Mouse (Mus musculus): Measurements from ENCODE around the gene Hyls1.

The Hyls1 gene

DNA sequence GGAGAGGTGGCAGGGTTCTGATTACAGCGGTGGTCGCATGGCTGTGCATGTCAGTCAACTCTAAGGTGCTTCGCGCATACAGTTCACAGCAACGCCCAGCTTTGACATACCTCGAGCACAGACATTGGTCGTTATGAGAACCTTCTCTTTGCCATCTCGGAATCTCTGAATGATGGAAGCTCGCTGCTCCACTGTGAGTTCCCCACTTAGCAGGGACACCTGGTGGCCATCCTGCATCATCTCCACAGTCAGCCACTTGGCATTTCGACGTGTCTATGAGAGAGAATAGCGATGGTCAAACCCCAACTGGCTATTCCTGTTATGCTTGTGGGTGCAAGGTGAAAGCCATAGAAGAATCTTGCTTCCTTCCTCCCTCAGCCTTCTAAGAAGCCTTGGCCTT is 24.5 kb downstream of the Hyls1 start:
- in situ Hi-C loops (cut with MboI, MseI): no loop called here

DNA sequence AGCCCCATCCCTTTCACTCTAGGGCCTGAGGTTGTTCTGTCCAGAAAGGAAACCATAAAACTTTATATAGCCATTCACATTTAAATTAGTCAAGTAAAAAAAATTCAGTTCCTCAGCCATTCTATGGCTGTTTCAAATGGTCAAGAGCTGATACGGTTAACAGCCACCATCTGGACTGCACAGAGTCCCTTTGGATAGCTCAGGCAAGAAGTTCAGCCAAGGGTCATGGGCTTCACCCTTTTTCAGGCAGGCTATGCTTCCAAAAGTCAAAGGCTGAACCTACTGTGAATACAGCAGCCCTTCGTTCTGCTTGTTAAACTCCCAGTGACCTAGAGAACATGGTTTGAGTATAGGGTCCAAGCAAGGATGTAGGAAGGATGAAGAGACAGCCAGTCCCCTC is 25.5 kb downstream of the Hyls1 start:
- in situ Hi-C loops (cut with MboI, MseI): no loop called here

GRCm38 (mm10) chr9:35543099-35543860 is 26.9 kb downstream of the Hyls1 start:
- in situ Hi-C loops (cut with MboI, MseI): no loop called here

DNA sequence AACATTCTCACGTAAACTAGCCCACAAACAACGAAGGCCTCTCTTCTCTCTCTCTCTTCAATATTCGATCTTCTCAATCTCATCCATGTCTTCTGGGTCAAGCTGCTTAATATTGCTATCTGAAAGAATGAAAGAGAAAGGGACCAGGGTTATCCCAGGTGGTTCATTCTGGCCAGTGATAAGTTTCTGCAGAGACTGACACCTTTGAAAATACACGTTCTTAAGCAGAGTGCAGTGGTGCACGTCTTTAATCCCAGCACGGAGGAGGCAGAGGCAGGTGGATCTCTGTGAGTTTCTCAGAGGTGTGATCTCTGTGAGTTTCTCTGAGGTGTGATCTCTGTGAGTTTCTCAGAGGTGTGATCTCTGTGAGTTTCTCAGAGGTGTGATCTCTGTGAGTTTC is 28.3 kb downstream of the Hyls1 start:
- in situ Hi-C loops (cut with MboI, MseI): no loop called here

DNA sequence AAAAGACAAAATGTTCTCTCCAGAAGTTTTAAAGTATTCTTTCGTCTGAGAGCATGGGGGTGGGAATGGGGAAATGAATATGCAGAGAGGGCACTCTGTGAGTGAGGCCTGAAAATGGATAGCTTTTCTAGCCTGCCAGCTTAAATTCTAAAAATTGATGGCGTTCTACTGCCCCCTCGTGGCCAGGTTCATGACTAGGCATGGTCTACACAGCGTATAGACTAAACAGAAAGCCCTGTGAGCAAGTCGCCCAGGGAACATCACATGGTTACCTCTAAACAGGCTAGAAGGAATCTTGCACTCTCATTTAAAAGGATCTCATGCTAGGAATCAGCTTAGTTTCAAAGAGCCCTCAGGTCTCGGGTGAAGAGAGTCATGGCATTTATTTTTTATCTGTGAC is 28.7 kb downstream of the Hyls1 start:
- in situ Hi-C loops (cut with MboI, MseI): no loop called here

DNA sequence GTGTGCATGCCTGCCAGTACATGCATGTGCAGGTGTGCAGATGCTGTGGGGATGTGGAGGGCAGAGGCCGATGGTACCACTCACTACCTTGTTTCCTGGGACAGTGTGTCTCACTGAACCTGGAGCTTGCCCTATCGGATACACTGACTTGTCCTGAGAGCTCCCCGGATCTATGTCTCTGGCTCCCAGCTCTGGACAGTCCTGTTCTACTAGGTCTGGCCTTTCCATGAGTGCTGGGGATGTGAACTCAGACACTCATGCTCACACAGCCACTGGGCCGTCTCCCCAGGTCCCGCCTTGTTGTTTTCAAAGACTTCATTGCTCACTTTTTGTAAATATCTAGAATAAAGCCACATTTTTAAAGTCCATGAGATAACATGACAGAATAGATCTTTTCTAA is 29.2 kb downstream of the Hyls1 start:
- in situ Hi-C loops (cut with MboI, MseI): no loop called here

DNA sequence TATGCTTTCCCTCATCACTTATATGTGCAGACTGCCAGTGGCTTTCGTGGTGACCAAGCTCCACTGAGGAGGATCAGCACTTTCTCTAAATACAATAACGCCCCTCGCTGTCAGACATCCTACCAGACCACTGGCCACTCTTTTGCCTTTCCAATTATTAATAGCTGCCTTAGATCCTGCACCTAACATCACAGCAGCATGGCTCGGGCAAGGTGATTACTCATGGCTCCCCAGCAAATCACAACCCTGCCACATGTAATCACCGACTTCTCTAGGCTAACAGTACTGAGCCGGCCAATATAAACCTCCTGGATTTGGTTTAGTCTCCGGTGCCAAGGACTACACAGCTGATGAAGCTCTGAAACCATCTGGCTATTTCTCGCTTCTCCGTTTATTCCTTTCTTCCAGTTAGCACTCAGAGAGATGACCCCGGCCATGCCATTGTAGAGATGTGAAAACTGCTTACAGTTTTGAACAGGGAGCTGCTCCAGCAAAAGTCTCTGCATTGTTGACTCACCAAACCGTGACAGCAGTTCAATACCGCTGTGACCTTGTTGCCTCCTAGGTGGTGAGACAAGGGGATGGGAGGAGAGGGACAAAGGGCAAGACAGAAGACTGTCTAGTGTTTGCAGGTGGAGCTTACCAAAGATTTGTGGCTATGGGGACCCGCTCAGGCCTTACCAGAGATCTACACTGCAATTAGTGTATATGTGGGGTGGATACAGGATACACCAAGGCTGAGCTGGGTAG is 31.0 kb downstream of the Hyls1 start:
- in situ Hi-C loops (cut with MboI, MseI): no loop called here

- in situ Hi-C loops (cut with MboI, MseI): no loop called here
Observed at GRCm38 (mm10) chr9:35535876-35536275, 34.3 kb downstream of the Hyls1 start.

DNA sequence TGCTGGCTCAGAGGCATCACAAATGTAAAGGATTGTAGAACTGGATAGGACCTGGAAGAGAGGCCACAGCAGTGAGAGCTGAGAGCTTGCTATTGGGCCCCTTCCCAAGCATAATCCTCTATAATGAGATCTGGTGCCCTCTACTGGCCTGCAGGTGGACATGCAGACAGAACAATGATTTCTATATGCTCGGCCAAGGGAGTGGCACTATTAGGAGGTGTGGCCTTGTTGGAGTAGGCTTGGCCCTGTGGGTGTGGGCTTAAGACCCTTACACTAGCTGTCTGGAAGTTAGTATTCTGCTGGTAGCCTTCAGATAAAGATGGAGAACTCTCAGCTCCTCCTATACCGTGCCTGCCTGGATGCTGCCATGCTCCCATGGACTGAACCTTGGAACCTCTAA is 35.1 kb downstream of the Hyls1 start:
- in situ Hi-C loops (cut with MboI, MseI): no loop called here

DNA sequence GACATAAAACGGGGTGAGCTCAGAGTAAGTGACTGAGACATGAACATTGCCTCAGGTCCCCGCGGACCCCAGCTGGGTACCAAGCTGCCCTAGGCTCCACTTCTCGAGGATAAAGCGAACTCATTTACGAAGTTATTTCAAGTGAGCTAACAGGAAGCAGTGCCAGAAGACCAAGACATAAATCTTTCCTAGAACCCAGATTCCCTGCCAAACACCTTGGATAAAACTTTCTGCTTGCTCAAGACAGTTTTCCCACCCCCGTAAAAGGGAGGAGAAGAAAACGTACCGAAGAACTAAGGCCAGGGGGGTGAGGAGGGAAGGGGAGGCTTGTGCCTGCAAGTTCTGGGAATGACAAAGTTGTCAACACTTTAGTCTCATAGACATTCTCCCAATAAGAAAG is 36.9 kb downstream of the Hyls1 start:
- in situ Hi-C loops (cut with MboI, MseI): loop anchor here (5.0 kb wide), 1 partner anchor 251 kb away; no protein-coding TSS in a partner anchor

DNA sequence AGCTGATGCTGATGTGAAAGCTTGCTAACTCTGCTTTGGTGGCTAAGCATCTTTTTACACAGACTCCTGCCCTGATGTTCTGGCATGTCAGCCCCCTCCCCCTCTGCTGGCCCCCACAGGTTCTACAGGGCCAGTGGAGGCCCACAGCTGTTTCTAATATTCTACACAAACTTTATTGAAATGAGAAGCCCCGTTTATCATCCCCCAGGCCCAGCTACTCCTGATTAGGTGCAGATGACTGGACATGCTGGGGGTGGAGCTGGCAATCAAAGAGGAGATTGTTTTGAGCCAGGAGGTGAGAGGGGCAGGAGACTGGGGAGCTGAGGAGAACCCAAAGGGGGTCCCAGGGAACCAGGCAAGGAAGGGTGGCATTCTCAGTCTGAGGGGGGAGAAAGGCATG is 40.4 kb downstream of the Hyls1 start:
- in situ Hi-C loops (cut with MboI, MseI): loop anchor here (5.0 kb wide), 1 partner anchor 247 kb away; no protein-coding TSS in a partner anchor

- in situ Hi-C loops (cut with MboI, MseI): no loop called here
Observed at GRCm38 (mm10) chr9:35529141-35529540, 41.1 kb downstream of the Hyls1 start.

GRCm38 (mm10) chr9:35523941-35524411 is 46.2 kb downstream of the Hyls1 start:
- in situ Hi-C loops (cut with MboI, MseI): no loop called here

DNA sequence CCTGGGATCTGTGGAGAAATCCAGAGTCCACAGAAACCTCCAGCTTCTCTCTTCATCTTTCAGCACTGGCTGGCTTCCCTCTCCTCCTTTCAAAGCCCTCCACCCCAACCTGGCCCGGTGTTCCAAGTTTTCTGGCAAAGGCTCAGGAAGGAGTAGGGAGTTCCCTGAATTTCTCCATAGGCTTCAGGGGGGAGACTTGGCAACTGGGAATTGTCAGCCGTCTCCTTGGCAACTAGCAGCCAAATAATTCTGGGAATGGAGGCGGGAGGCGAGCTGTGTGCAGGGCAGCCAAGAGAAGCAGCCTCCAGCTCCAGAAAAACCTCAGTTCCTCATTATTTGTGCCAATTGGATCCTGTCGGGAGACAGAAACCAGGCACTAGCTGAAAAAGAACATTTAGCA is 46.7 kb downstream of the Hyls1 start:
- in situ Hi-C loops (cut with MboI, MseI): no loop called here

- in situ Hi-C loops (cut with MboI, MseI): no loop called here
Observed at GRCm38 (mm10) chr9:35522821-35523515, 47.2 kb downstream of the Hyls1 start.

DNA sequence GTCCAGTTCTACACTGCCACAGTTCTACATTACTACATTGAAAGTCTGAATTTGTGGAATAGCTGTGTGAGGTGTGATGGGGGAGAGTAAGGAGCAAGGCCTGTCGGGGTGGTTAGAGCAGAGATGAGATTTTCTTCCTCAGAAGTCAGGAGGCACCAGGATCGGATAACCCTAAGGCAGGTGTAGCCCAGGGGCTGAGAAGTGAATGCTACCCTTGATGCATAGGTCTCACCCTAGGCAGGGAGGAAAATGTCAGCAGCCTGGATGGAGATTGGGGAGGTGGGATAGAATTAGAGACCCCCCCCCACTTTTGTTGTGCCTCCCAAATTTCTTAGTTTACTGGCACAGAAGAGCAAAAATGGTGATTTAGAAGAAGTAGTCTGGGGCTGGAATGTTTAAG is 48.0 kb downstream of the Hyls1 start:
- in situ Hi-C loops (cut with MboI, MseI): no loop called here

GRCm38 (mm10) chr9:35520631-35521348 is 49.4 kb downstream of the Hyls1 start:
- in situ Hi-C loops (cut with MboI, MseI): no loop called here

GRCm38 (mm10) chr9:35518169-35518568 is 52.0 kb downstream of the Hyls1 start, which contains the start of gene Gm1113:
Gene Gm1113, minus strand, starts transcription at chr9:35518269.
- in situ Hi-C loops (cut with MboI, MseI): no loop called here

DNA sequence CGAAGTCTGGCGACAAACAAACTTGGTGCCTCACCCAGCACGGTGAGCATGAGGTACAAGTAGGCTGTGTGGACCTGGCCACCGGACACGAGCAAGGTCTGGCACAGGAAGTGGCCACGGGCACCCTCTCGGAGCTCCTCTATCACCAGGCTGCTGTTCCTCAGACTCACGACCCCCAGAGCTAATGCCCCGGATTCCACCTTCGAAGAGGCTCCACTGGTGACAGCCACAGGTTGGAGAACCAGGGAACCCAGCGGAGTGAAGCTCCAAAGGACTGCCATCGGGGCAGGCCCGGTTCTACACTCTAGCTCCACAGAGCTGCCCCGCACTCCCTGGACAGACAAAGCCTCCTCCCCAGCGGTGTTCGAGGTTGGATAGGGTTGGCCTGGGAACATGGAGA is 53.5 kb downstream of the Hyls1 start:
- in situ Hi-C loops (cut with MboI, MseI): no loop called here

- in situ Hi-C loops (cut with MboI, MseI): no loop called here
Observed at GRCm38 (mm10) chr9:35516182-35516581, 54.0 kb downstream of the Hyls1 start.

DNA sequence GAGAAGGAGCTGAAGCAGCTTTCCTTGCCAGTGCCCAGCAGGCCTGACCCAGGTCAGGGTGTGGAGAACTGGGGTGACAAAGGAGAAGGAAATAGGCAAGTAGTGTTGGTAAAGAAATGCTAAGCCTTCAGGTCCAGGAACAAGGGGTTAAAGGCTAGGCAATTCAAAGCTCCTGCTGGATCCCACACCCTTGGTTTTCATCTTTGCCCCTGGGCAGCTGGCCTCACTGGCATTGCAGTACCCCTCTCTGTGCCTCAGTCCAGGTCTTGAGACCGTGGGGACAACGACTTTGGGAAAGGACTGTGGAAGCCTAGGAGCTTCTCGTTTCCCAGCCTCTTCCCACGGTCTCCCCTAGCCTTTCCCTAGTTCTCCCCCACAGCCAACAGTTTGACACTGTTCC is 56.3 kb downstream of the Hyls1 start:
- in situ Hi-C loops (cut with MboI, MseI): no loop called here
